Mouse (Mus musculus): ENCODE data around the gene Terb2.
A peak's percentile ranks its signal among the peaks of the same experiment; 100 is the strongest.

GRCm38 (mm10) chr2:122147508-122148241 lies 38.4 kb upstream of the Terb2 start, which contains the start of gene B2m:
- TF ChIP-seq CTCF (IDR thresholded peaks at IDR 0.05) (no peak), POLR2A (IDR thresholded peaks at IDR 0.05; ENCODE audit: insufficient read depth, low read depth, low read length) (peak; percentile 100)

Data from heart, adult 2 months (tissue).